Mouse (Mus musculus) limb, embryonic 13.5 days (tissue): ENCODE results near the gene Zfp184. TPM values are rescaled to one million over a fixed set of nuclear protein-coding genes. Genes with fewer than 3 reads are reported as not detected.

Experiments used
- ATAC-seq: fragments of 200-750 bp; cut with Nextera tagmentation; 2 replicates; pipeline ENCODE4 v1.8.0; 2017; ENCODE audit warnings: low read depth, moderate number of reproducible peaks, moderate TSS enrichment; ENCODE audit not compliant: low FRiP score
- H3K27ac ChIP-seq: fragments of 300-500 bp; sonication (generic); 2 replicates; pipeline ENCODE4 v1.5.1; 2015; ENCODE audit warnings: inconsistent platforms, mild to moderate bottlenecking, moderate library complexity
- H3K27me3 ChIP-seq: fragments of 300-500 bp; sonication (generic); 2 replicates; pipeline ENCODE4 v1.6.1; 2015; ENCODE audit warnings: mild to moderate bottlenecking, inconsistent platforms
- H3K36me3 ChIP-seq: fragments of 300-500 bp; sonication (generic); 2 replicates; pipeline ENCODE4 v1.6.1; 2015; ENCODE audit warnings: inconsistent platforms, mild to moderate bottlenecking, moderate library complexity
- H3K4me1 ChIP-seq: fragments of 300-500 bp; sonication (generic); 2 replicates; pipeline ENCODE4 v1.6.1; 2015; ENCODE audit warnings: inconsistent platforms
- H3K4me2 ChIP-seq: fragments of 300-500 bp; sonication (generic); replicated peaks from 2 replicates; pipeline ENCODE4 v1.6.1; 2015; ENCODE audit warnings: inconsistent platforms, mild to moderate bottlenecking, moderate library complexity
- H3K4me3 ChIP-seq: fragments of 300-500 bp; sonication (generic); 2 replicates; pipeline ENCODE4 v1.5.1; 2015; ENCODE audit warnings: moderate library complexity, mild to moderate bottlenecking, inconsistent platforms
- H3K9ac ChIP-seq: fragments of 300-500 bp; sonication (generic); 2 replicates; pipeline ENCODE4 v1.6.1; 2015; ENCODE audit warnings: mild to moderate bottlenecking, inconsistent platforms
- H3K9me3 ChIP-seq: fragments of 300-500 bp; sonication (generic); 2 replicates; pipeline ENCODE4 v1.6.1; 2016; ENCODE audit warnings: inconsistent platforms
- WGBS: fragments of 180-500 bp; shearing (Covaris S2); methylation state at CpG from one replicate; pipeline ENCODE4 v1.1.7; 2015; 5-methylcytosine and 5-hydroxymethylcytosine counted together
- microRNA counts: library from miRNA; unstranded; fragments of <30 nt; microRNA quantifications from one replicate; lab custom pipeline; 2016
- microRNA-seq: library from miRNA; unstranded; fragments of <30 nt; microRNA quantifications from one replicate; pipeline ENCODE4, GENCODE M21; 2016
- polyA plus RNA-seq: library from polyadenylated mRNA; unstranded; fragments of >200 nt; fragmentation: Nextera tagmentation; extraction: Ambion mirVana; gene quantifications from 2 replicates; pipeline ENCODE4 v1.2.1, GENCODE M21; 2015

The Zfp184 gene
- polyA plus RNA-seq, 1 experiment from 2014 or later: 20.2 TPM

GRCm38 (mm10) chr13:22007121-22007510 lies 62.2 kb downstream of the Zfp184 start:
- ATAC-seq: no peak
- peaks cover 95% of the 10 kb centered on the region for H3K27me3 ChIP-seq
- H3K4me2 ChIP-seq: peak overlapping the region; percentile 95
- peak overlapping the region; percentile 54 for H3K4me3 ChIP-seq
- no peak overlapping the region for H3K27ac ChIP-seq
- H3K36me3 ChIP-seq: no peaks in the 10 kb centered on the region
- H3K9ac ChIP-seq: peak overlapping the region; percentile 27; the same call in 1 of the 2 replicates
- WGBS: 3% methylated on average over 18 of the region's 18 CpGs
- peaks cover 11% of the 10 kb centered on the region for H3K4me1 ChIP-seq
- H3K9me3 ChIP-seq: no peaks in the 10 kb centered on the region

GRCm38 (mm10) chr13:22007872-22008271 lies 63.0 kb downstream of the Zfp184 start:
- Histone ChIP-seq H3K36me3 (no peaks in the 10 kb centered on the region), H3K9me3 (no peaks in the 10 kb centered on the region), H3K4me3 (no peak overlapping the region), H3K4me2 (no peak overlapping the region), H3K4me1 (peaks cover 11% of the 10 kb centered on the region), H3K27ac (no peak overlapping the region), H3K27me3 (peaks cover 95% of the 10 kb centered on the region), H3K9ac (no peak overlapping the region)
- 56% methylated on average over 7 of the region's 7 CpGs for WGBS
- no peak for ATAC-seq

- WGBS: 71% methylated on average over 3 of the region's 3 CpGs
- Histone ChIP-seq H3K9ac (no peak overlapping the region), H3K27me3 (peaks cover 93% of the 10 kb centered on the region), H3K27ac (no peak overlapping the region), H3K9me3 (no peaks in the 10 kb centered on the region), H3K4me1 (peaks cover 11% of the 10 kb centered on the region), H3K4me2 (no peak overlapping the region), H3K36me3 (no peaks in the 10 kb centered on the region), H3K4me3 (no peak overlapping the region)
- ATAC-seq: no peak
Measured at GRCm38 (mm10) chr13:22008707-22009106, 63.8 kb downstream of the Zfp184 start.

GRCm38 (mm10) chr13:22009642-22010041 lies 64.7 kb downstream of the Zfp184 start, which contains the start of gene Prss16:
Gene Prss16, minus strand, starts transcription at chr13:22009742.
- Histone ChIP-seq H3K4me2 (no peak within 1 kb of the TSS), H3K9me3 (no peaks in the 10 kb centered on the region), H3K9ac (no peak within 1 kb of the TSS), H3K36me3 (no peaks in the 10 kb centered on the region), H3K27me3 (peaks cover 93% of the 10 kb centered on the region), H3K4me3 (no peak within 1 kb of the TSS), H3K27ac (no peak within 1 kb of the TSS), H3K4me1 (peaks cover 15% of the 10 kb centered on the region)
- no peak for ATAC-seq
- WGBS: 19% methylated on average over 6 of the region's 7 CpGs

MicroRNAs encoded within 50 kb of the gene (microRNA counts, 519-probe panel; counts per million panel counts)
- microRNA mmu-miR-1983 (lab: Ali Mortazavi, UCI): 4,171 counts per million, percentile 81 among the panel's probes with 10 or more counts

Small RNA genes within 50 kb of the gene (microRNA-seq; reads per million reads assigned to microRNA genes)
- gene Gm44456: 0.87 reads per million
- 1,883 reads per million, percentile 82 among the genes with 10 or more reads in this experiment for gene Mir1983

Other genes starting within 250 kb of the Zfp184 start
- gene Olfr1359, start 247.0 kb upstream of the Zfp184 start, polyA plus RNA-seq: not detected in 2 replicates
- gene Hist1h2bl, start 229.0 kb upstream of the Zfp184 start, polyA plus RNA-seq: 3.3 and 3.4 TPM in 2 replicates
- gene Hist1h2ai, start 228.7 kb upstream of the Zfp184 start, polyA plus RNA-seq: 34.6 and 46.9 TPM in 2 replicates
- 22.6 and 23.4 TPM in 2 replicates for gene Hist1h3h, start 227.4 kb upstream of the Zfp184 start, polyA plus RNA-seq
- gene Hist1h2bm, start 223.1 kb upstream of the Zfp184 start, polyA plus RNA-seq: 6.1 and 7.8 TPM in 2 replicates
- 1.2 and 1.3 TPM in 2 replicates for gene Hist1h4j, start 210.0 kb upstream of the Zfp184 start, polyA plus RNA-seq
- gene Hist1h4k, start 194.6 kb upstream of the Zfp184 start, polyA plus RNA-seq: 4.0 and 8.4 TPM in 2 replicates
- 39.8 and 57.2 TPM in 2 replicates for gene Hist1h2ak, start 191.3 kb upstream of the Zfp184 start, polyA plus RNA-seq
- 4.4 and 5.9 TPM in 2 replicates for gene Hist1h2bn, start 191.0 kb upstream of the Zfp184 start, polyA plus RNA-seq
- gene Hist1h1b, start 164.5 kb upstream of the Zfp184 start, polyA plus RNA-seq: 25.1 TPM in 2 replicates
- 133 and 146 TPM in 2 replicates for gene Hist1h3i, start 161.7 kb upstream of the Zfp184 start, polyA plus RNA-seq
- gene Hist1h2an, start 157.9 kb upstream of the Zfp184 start, polyA plus RNA-seq: 6.8 and 17.0 TPM in 2 replicates
- 3.3 TPM in 2 replicates for gene Hist1h2bp, start 157.6 kb upstream of the Zfp184 start, polyA plus RNA-seq
- 33.2 and 35.5 TPM in 2 replicates for gene Hist1h2bq, start 134.9 kb upstream of the Zfp184 start, polyA plus RNA-seq
- gene Hist1h2ao, start 134.6 kb upstream of the Zfp184 start, polyA plus RNA-seq: not detected in 2 replicates
- gene Hist1h4m, start 133.3 kb upstream of the Zfp184 start, polyA plus RNA-seq: not detected in 2 replicates
- gene Hist1h4n, start 112.9 kb upstream of the Zfp184 start, polyA plus RNA-seq: 20.5 and 21.8 TPM in 2 replicates
- gene Hist1h2ap, start 111.6 kb upstream of the Zfp184 start, polyA plus RNA-seq: 3,649 and 3,737 TPM in 2 replicates
- 34.8 and 36.3 TPM in 2 replicates for gene Hist1h2br, start 111.4 kb upstream of the Zfp184 start, polyA plus RNA-seq
- 0.37 and 0.38 TPM in 2 replicates for gene Pom121l2, start 36.1 kb downstream of the Zfp184 start, polyA plus RNA-seq
- 0.98 and 1.1 TPM in 2 replicates for gene Prss16, start 64.6 kb downstream of the Zfp184 start, polyA plus RNA-seq
- 8.8 and 11.8 TPM in 2 replicates for gene Hist1h2ah, start 90.5 kb downstream of the Zfp184 start, polyA plus RNA-seq
- 14.4 and 16.2 TPM in 2 replicates for gene Hist1h2bk, start 90.8 kb downstream of the Zfp184 start, polyA plus RNA-seq
- gene Hist1h4i, start 96.3 kb downstream of the Zfp184 start, polyA plus RNA-seq: 25.3 and 27.8 TPM in 2 replicates
- gene Hist1h2ag, start 97.8 kb downstream of the Zfp184 start, polyA plus RNA-seq: 75.9 and 76.5 TPM in 2 replicates
- 17.9 TPM in 2 replicates for gene Hist1h2bj, start 98.1 kb downstream of the Zfp184 start, polyA plus RNA-seq
- not detected in 2 replicates for gene Vmn1r188, start 139.3 kb downstream of the Zfp184 start, polyA plus RNA-seq
- not detected in 2 replicates for gene Vmn1r189, start 160.7 kb downstream of the Zfp184 start, polyA plus RNA-seq
- gene Vmn1r191, start 238.9 kb downstream of the Zfp184 start, polyA plus RNA-seq: not detected in 2 replicates
- not detected in 2 replicates for gene Vmn1r192, start 246.0 kb downstream of the Zfp184 start, polyA plus RNA-seq